Mouse (Mus musculus): ENCODE data around the gene Vmn2r59. TPM values are rescaled to one million over a fixed set of nuclear protein-coding genes. Genes with fewer than 3 reads are reported as not detected.

Gene Vmn2r59
- polyA plus RNA-seq (2017; shearing (Covaris generic)) = 0.06 TPM

GRCm38 (mm10) chr7:42058923-42059322 is at the start of gene Vmn2r59:
Gene Vmn2r59 (minus strand): TSS chr7:42059023.

GRCm38 (mm10) chr7:42107470-42107869 is 48.6 kb upstream of the Vmn2r59 start, which contains the start of gene Vmn2r60:
Gene Vmn2r60 (plus strand): TSS chr7:42107770.

Other genes starting within 250 kb of the Vmn2r59 start
- gene Vmn2r58, start 186.3 kb downstream of the Vmn2r59 start, polyA plus RNA-seq (2017; shearing (Covaris generic)) = not detected
- gene Vmn2r60, start 48.7 kb upstream of the Vmn2r59 start, polyA plus RNA-seq (2017; shearing (Covaris generic)) = 0.07 TPM
- not detected for gene Vmn2r61, start 201.0 kb upstream of the Vmn2r59 start, polyA plus RNA-seq (2017; shearing (Covaris generic))

Measured in naive thymus-derived CD4-positive, alpha-beta T cell, adult 5 months (primary cell).